Mouse (Mus musculus) neural tube, embryonic 14.5 days (tissue): Measurements from ENCODE around the gene Mcidas. TPM values are rescaled to one million over a fixed set of nuclear protein-coding genes. Genes with fewer than 3 reads are reported as not detected.

Source experiments
- ATAC-seq: fragments of 200-750 bp; cut with Nextera tagmentation; 2 replicates; pipeline ENCODE4 v1.8.0; 2017; ENCODE audit warnings: low read depth, mild to moderate bottlenecking, moderate TSS enrichment, moderate library complexity
- H3K27ac ChIP-seq: fragments of 300-500 bp; sonication (generic); 2 replicates; pipeline ENCODE4 v1.5.1; 2014; ENCODE audit warnings: low read depth, mild to moderate bottlenecking, control low read depth, low read length, moderate library complexity, mixed read lengths
- H3K27me3 ChIP-seq: fragments of 300-500 bp; sonication (generic); 2 replicates; pipeline ENCODE4 v1.6.1; 2014; ENCODE audit warnings: low read length; ENCODE audit not compliant: control insufficient read depth, insufficient read depth
- H3K36me3 ChIP-seq: fragments of 300-500 bp; sonication (generic); 2 replicates; pipeline ENCODE4 v1.6.1; 2014; ENCODE audit warnings: low read length, mixed read lengths; ENCODE audit not compliant: control insufficient read depth, insufficient read depth
- H3K4me1 ChIP-seq: fragments of 300-500 bp; sonication (generic); 2 replicates; pipeline ENCODE4 v1.6.1; 2014; ENCODE audit warnings: low read length; ENCODE audit not compliant: control insufficient read depth, insufficient read depth
- H3K4me2 ChIP-seq: fragments of 300-500 bp; sonication (generic); 2 replicates; pipeline ENCODE4 v1.6.1; 2014; ENCODE audit warnings: mild to moderate bottlenecking, low read depth, low read length, control low read depth
- H3K4me3 ChIP-seq: fragments of 300-500 bp; sonication (generic); 2 replicates; pipeline ENCODE4 v1.5.1; 2014; ENCODE audit warnings: low read depth, low read length, control low read depth, mixed read lengths
- H3K9ac ChIP-seq: fragments of 300-500 bp; sonication (generic); replicated peaks from 2 replicates; pipeline ENCODE4 v1.6.1; 2014; ENCODE audit warnings: low read depth, mild to moderate bottlenecking, control low read depth, low read length, mixed read lengths
- H3K9me3 ChIP-seq: fragments of 300-500 bp; sonication (generic); 2 replicates; pipeline ENCODE4 v1.6.1; 2016; ENCODE audit warnings: low read length; ENCODE audit not compliant: control insufficient read depth
- WGBS: fragments of 180-500 bp; shearing (Covaris S2); extraction: QIAGEN DNeasy Blood & Tissue Kit; methylation state at CpG from one replicate; pipeline ENCODE4 v1.1.7; 2014; 5-methylcytosine and 5-hydroxymethylcytosine counted together
- polyA plus RNA-seq: library from polyadenylated mRNA; unstranded; fragments of >200 nt; fragmentation: Nextera tagmentation; extraction: Ambion mirVana; gene quantifications from 2 replicates; pipeline ENCODE4 v1.2.1, GENCODE M21; 2014

Mcidas gene
- polyA plus RNA-seq, 1 experiment from 2014 or later, result 0.11 TPM

GRCm38 (mm10) chr13:113031351-113031750, 37.7 kb downstream of the Mcidas start:
- WGBS, result 3% methylated on average over 7 of the region's 7 CpGs

GRCm38 (mm10) chr13:113031792-113032571, 38.3 kb downstream of the Mcidas start:
- no peaks in the 10 kb centered on the region for H3K36me3 ChIP-seq
- peak overlapping the region; percentile 69 for H3K27ac ChIP-seq
- peak; percentile 58 for ATAC-seq
- H3K9ac ChIP-seq, result peak overlapping the region; percentile 50
- H3K4me2 ChIP-seq, result peak overlapping the region; percentile 80
- H3K4me3 ChIP-seq, result peak overlapping the region; percentile 60
- peaks cover 6% of the 10 kb centered on the region; the same call in 1 of the 2 replicates for H3K4me1 ChIP-seq
- peaks cover 16% of the 10 kb centered on the region for H3K27me3 ChIP-seq
- under 1% methylated on average over 40 of the region's 40 CpGs for WGBS
- H3K9me3 ChIP-seq, result no peaks in the 10 kb centered on the region

More at GRCm38 (mm10) chr13:113031351-113031750, 37.7 kb downstream of the Mcidas start:
- no peaks in the 10 kb centered on the region for H3K36me3 ChIP-seq
- peak; percentile 32 for ATAC-seq
- H3K27ac ChIP-seq, result no peak overlapping the region
- peak overlapping the region; percentile 80 for H3K4me2 ChIP-seq
- peaks cover 6% of the 10 kb centered on the region; the same call in 1 of the 2 replicates for H3K4me1 ChIP-seq
- peak overlapping the region; percentile 60 for H3K4me3 ChIP-seq
- peaks cover 16% of the 10 kb centered on the region for H3K27me3 ChIP-seq
- no peaks in the 10 kb centered on the region for H3K9me3 ChIP-seq
- no peak overlapping the region for H3K9ac ChIP-seq

- H3K4me2 ChIP-seq, result peak overlapping the region; percentile 80; the same call in 1 of the 2 replicates
Measured at GRCm38 (mm10) chr13:113032831-113033230, 39.2 kb downstream of the Mcidas start.

GRCm38 (mm10) chr13:113034271-113034886, 40.7 kb downstream of the Mcidas start:
- H3K27ac ChIP-seq, result no peak overlapping the region
- peak overlapping the region; percentile 50 for H3K4me3 ChIP-seq
- H3K4me2 ChIP-seq, result peak overlapping the region; percentile 98
- H3K36me3 ChIP-seq, result no peaks in the 10 kb centered on the region
- 1% methylated on average over 11 of the region's 11 CpGs for WGBS
- no peaks in the 10 kb centered on the region for H3K9me3 ChIP-seq
- H3K9ac ChIP-seq, result 0 out of 2 replicates have a peak overlapping the region, but pooled peaks have one; percentile 29
- ATAC-seq, result no peak
- H3K4me1 ChIP-seq, result peaks cover 6% of the 10 kb centered on the region; the same call in 1 of the 2 replicates
- peaks cover 16% of the 10 kb centered on the region for H3K27me3 ChIP-seq

More at GRCm38 (mm10) chr13:113032831-113033230, 39.2 kb downstream of the Mcidas start:
- no peak for ATAC-seq
- Histone ChIP-seq H3K9me3 (no peaks in the 10 kb centered on the region), H3K27me3 (peaks cover 16% of the 10 kb centered on the region), H3K4me1 (peaks cover 6% of the 10 kb centered on the region; the same call in 1 of the 2 replicates), H3K9ac (no peak overlapping the region), H3K4me3 (no peak overlapping the region), H3K36me3 (no peaks in the 10 kb centered on the region), H3K27ac (no peak overlapping the region)

- no peaks in the 10 kb centered on the region for H3K36me3 ChIP-seq
- H3K9ac ChIP-seq, result peak within 1 kb of the TSS; percentile 29; the same call in 1 of the 2 replicates
- H3K27me3 ChIP-seq, result peaks cover 16% of the 10 kb centered on the region
- H3K4me2 ChIP-seq, result peak within 1 kb of the TSS; percentile 98
- H3K4me1 ChIP-seq, result peaks cover 6% of the 10 kb centered on the region; the same call in 1 of the 2 replicates
- no peak within 1 kb of the TSS for H3K27ac ChIP-seq
- peak within 1 kb of the TSS; percentile 50 for H3K4me3 ChIP-seq
- H3K9me3 ChIP-seq, result no peaks in the 10 kb centered on the region
- under 1% methylated on average over 42 of the region's 46 CpGs for WGBS
- no peak for ATAC-seq
Measured at GRCm38 (mm10) chr13:113034950-113035421, 41.3 kb downstream of the Mcidas start, which contains the start of gene Cdc20b. Gene Cdc20b (plus strand): TSS chr13:113035111.

GRCm38 (mm10) chr13:113035852-113036251, 42.2 kb downstream of the Mcidas start:
- H3K4me1 ChIP-seq, result peaks cover 6% of the 10 kb centered on the region; the same call in 1 of the 2 replicates
- 1% methylated on average over 4 of the region's 4 CpGs for WGBS
- H3K4me2 ChIP-seq, result peak overlapping the region; percentile 98
- H3K4me3 ChIP-seq, result no peak overlapping the region
- no peaks in the 10 kb centered on the region for H3K9me3 ChIP-seq
- peak; percentile 87 for ATAC-seq
- H3K27me3 ChIP-seq, result peaks cover 16% of the 10 kb centered on the region
- H3K27ac ChIP-seq, result no peak overlapping the region
- H3K36me3 ChIP-seq, result no peaks in the 10 kb centered on the region
- no peak overlapping the region for H3K9ac ChIP-seq

GRCm38 (mm10) chr13:113044876-113045275, 51.2 kb downstream of the Mcidas start:
- Histone ChIP-seq H3K36me3 (no peaks in the 10 kb centered on the region), H3K9me3 (no peaks in the 10 kb centered on the region), H3K9ac (no peak overlapping the region), H3K4me1 (no peaks in the 10 kb centered on the region), H3K27ac (no peak overlapping the region), H3K4me2 (peak overlapping the region; percentile 47; the same call in 1 of the 2 replicates), H3K27me3 (no peaks in the 10 kb centered on the region), H3K4me3 (no peak overlapping the region; the same call in 1 of the 2 replicates)
- 77% methylated on average over 3 of the region's 3 CpGs for WGBS
- ATAC-seq, result no peak

DNA sequence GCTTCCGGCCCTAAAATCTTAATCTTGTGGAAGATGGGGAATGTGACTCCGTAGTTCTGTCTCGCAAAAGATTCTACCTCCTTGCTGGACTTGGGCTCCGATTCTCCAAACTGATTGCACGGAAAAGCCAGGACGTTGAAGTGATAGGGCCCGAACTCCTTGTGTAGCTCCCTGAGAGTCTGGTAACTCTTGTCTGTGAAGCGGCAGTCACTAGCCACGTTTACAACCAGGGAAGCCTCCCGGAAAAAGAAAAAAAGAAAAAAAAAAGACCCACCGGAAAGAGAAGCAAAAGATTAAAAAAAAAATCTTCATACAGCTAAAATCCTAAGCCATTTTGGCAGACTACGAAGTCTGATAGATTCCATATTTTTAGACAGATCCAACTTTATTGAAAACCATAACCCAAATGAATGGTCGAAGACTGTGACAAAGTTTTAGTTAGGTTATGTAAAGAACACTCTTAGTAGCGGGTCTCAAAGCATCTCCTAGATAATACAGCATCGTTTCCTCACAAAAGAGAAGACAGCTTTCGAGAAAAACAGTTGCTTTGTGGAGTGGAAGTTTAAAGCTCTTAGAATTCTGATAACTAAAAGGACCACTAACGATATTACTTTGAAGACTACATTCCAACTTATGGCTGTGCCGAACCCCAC, 51.9 kb downstream of the Mcidas start:
- 22% methylated on average over 18 of the region's 18 CpGs for WGBS
- ATAC-seq, result no peak

More for the DNA sequence above, 51.9 kb downstream of the Mcidas start:
- Histone ChIP-seq H3K4me2 (peak overlapping the region; percentile 47), H3K36me3 (no peaks in the 10 kb centered on the region), H3K9me3 (no peaks in the 10 kb centered on the region), H3K4me1 (no peaks in the 10 kb centered on the region), H3K27ac (no peak overlapping the region), H3K4me3 (peak overlapping the region; percentile 31), H3K9ac (no peak overlapping the region; the same call in 1 of the 2 replicates), H3K27me3 (no peaks in the 10 kb centered on the region)
